Mouse (Mus musculus) embryonic fibroblast, embryonic 13.5 days (primary cell): ENCODE results near the gene Shld1.

Experiments used
- CTCF ChIP-seq: IDR thresholded peaks from 2 replicates; pipeline ENCODE4 v1.5.1; 2011; ENCODE audit warnings: mild to moderate bottlenecking, control low read depth, low read length, moderate library complexity, borderline replicate concordance; ENCODE audit not compliant: insufficient read depth
- POLR2A ChIP-seq: IDR thresholded peaks from 2 replicates; pipeline ENCODE4 v1.6.1; 2011; ENCODE audit warnings: low read depth, mild to moderate bottlenecking, control low read depth, low read length, moderate library complexity

DNA sequence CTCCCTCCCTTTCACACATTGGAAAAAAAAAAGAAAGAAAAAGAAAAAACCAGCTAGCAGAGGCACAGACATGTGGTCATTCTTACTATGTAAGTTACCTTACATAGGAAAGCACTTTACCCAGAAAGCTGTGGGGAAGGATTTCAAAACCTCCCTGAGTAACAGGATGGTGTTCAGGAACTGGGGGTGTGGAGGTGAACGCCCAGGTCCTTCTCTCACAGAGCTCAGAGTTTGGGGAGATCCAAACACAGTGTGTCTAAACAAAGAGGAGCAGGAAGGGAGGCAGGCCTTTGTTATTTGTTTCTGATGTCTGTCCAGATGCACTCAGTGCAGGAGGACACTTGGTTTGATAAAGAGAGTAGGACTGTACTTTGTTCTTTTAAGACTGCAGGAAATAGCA is 5.6 kb downstream of the Shld1 start:
- no peak for TF ChIP-seq CTCF
- TF ChIP-seq POLR2A: no peak
